Mouse (Mus musculus) olfactory bulb, adult 2 months (tissue): ENCODE data around the gene Utp14b. TPM values are rescaled to one million over a fixed set of nuclear protein-coding genes. Genes with fewer than 3 reads are reported as not detected.

Source experiments
- H3K27ac ChIP-seq: fragments of 200-500 bp; 2 replicates; pipeline ENCODE4 v1.5.1; 2012; ENCODE audit warnings: low read depth, low read length; ENCODE audit not compliant: insufficient read depth
- H3K4me1 ChIP-seq: fragments of 200-500 bp; 2 replicates; pipeline ENCODE4 v1.6.1; 2012; ENCODE audit warnings: low read length; ENCODE audit not compliant: control insufficient read depth, insufficient read depth
- H3K4me3 ChIP-seq: fragments of 200-500 bp; 2 replicates; pipeline ENCODE4 v1.5.1; 2012; ENCODE audit warnings: mild to moderate bottlenecking, low read depth, low read length, moderate library complexity; ENCODE audit not compliant: insufficient read depth
- CTCF ChIP-seq: fragments of 200-500 bp; IDR thresholded peaks from 2 replicates; pipeline ENCODE4 v1.5.1; 2012; ENCODE audit warnings: low read depth, mild to moderate bottlenecking, low read length, moderate library complexity; ENCODE audit not compliant: insufficient read depth
- POLR2A ChIP-seq: fragments of 200-500 bp; IDR thresholded peaks from 2 replicates; pipeline ENCODE4 v1.6.1; 2012; ENCODE audit warnings: mild to moderate bottlenecking, low read depth, low read length, moderate library complexity; ENCODE audit not compliant: insufficient read depth
- WGBS: fragments of 180-500 bp; shearing (Covaris S2); methylation state at CpG from one replicate; pipeline ENCODE4 v1.1.7; 2018; 5-methylcytosine and 5-hydroxymethylcytosine counted together
- polyA plus RNA-seq: library from polyadenylated mRNA; stranded (reverse); fragments of >200 nt; gene quantifications from 2 replicates; pipeline ENCODE4 v1.2.4, GENCODE M21; 2012; ENCODE audit warnings: low replicate concordance; ENCODE audit not compliant: missing spikeins, insufficient read depth, insufficient read length

Utp14b gene
- polyA plus RNA-seq, 1 experiment: not detected

- Histone ChIP-seq H3K27ac (no peak overlapping the region), H3K4me3 (no peak overlapping the region), H3K4me1 (0 out of 2 replicates have a peak, but pooled peaks cover 2% of the 10 kb centered on the region)
- no peak for TF ChIP-seq CTCF
- no peak for TF ChIP-seq POLR2A
- 85% methylated on average over 1 of the region's 1 CpGs for WGBS
Observed at GRCm38 (mm10) chr1:78666585-78666984, 8.7 kb downstream of the Utp14b start.

- no peak for TF ChIP-seq POLR2A
- TF ChIP-seq CTCF: no peak
Observed at GRCm38 (mm10) chr1:78682291-78682690, 24.5 kb downstream of the Utp14b start.

GRCm38 (mm10) chr1:78684128-78684527 is 26.3 kb downstream of the Utp14b start:
- WGBS: 72% methylated on average over 8 of the region's 8 CpGs
- 0 out of 2 replicates have a peak, but pooled peaks cover 7% of the 10 kb centered on the region for H3K4me1 ChIP-seq
- TF ChIP-seq POLR2A: no peak
- TF ChIP-seq CTCF: no peak
- no peak overlapping the region for H3K27ac ChIP-seq
- H3K4me3 ChIP-seq: no peak overlapping the region

More at GRCm38 (mm10) chr1:78682291-78682690, 24.5 kb downstream of the Utp14b start:
- 86% methylated on average over 3 of the region's 3 CpGs for WGBS
- no peak overlapping the region for H3K27ac ChIP-seq
- peaks cover 13% of the 10 kb centered on the region; the same call in 1 of the 2 replicates for H3K4me1 ChIP-seq
- no peak overlapping the region for H3K4me3 ChIP-seq

GRCm38 (mm10) chr1:78686872-78687271 is 29.0 kb downstream of the Utp14b start:
- Histone ChIP-seq H3K4me1 (0 out of 2 replicates have a peak, but pooled peaks cover 2% of the 10 kb centered on the region), H3K4me3 (no peak overlapping the region), H3K27ac (no peak overlapping the region)
- no peak for TF ChIP-seq CTCF
- no peak for TF ChIP-seq POLR2A

- 82% methylated on average over 7 of the region's 7 CpGs for WGBS
- Histone ChIP-seq H3K4me1 (0 out of 2 replicates have a peak, but pooled peaks cover 2% of the 10 kb centered on the region), H3K27ac (no peak overlapping the region), H3K4me3 (no peak overlapping the region)
- TF ChIP-seq POLR2A: no peak
Observed at GRCm38 (mm10) chr1:78688149-78688548, 30.3 kb downstream of the Utp14b start.

- Histone ChIP-seq H3K4me1 (peaks cover 2% of the 10 kb centered on the region; the same call in 1 of the 2 replicates), H3K4me3 (no peak overlapping the region), H3K27ac (no peak overlapping the region)
- TF ChIP-seq POLR2A: no peak
- no peak for TF ChIP-seq CTCF
- 92% methylated on average over 9 of the region's 9 CpGs for WGBS
Observed at GRCm38 (mm10) chr1:78694503-78695258, 36.8 kb downstream of the Utp14b start.

GRCm38 (mm10) chr1:78696305-78696704 is 38.5 kb downstream of the Utp14b start:
- 86% methylated on average over 2 of the region's 2 CpGs for WGBS
- no peak overlapping the region for H3K4me3 ChIP-seq
- peaks cover 2% of the 10 kb centered on the region; the same call in 1 of the 2 replicates for H3K4me1 ChIP-seq
- TF ChIP-seq CTCF (no peak), POLR2A (no peak)
- no peak overlapping the region for H3K27ac ChIP-seq

GRCm38 (mm10) chr1:78696903-78697302 is 39.1 kb downstream of the Utp14b start:
- 84% methylated on average over 5 of the region's 5 CpGs for WGBS
- Histone ChIP-seq H3K27ac (no peak overlapping the region), H3K4me3 (no peak overlapping the region), H3K4me1 (peaks cover 2% of the 10 kb centered on the region; the same call in 1 of the 2 replicates)
- TF ChIP-seq CTCF (no peak), POLR2A (no peak)

- H3K4me1 ChIP-seq: peaks cover 2% of the 10 kb centered on the region; the same call in 1 of the 2 replicates
- no peak for TF ChIP-seq CTCF
- no peak for TF ChIP-seq POLR2A
- H3K27ac ChIP-seq: no peak overlapping the region
- no peak overlapping the region for H3K4me3 ChIP-seq
- WGBS: 69% methylated on average over 6 of the region's 6 CpGs
Observed at GRCm38 (mm10) chr1:78698138-78698537, 40.3 kb downstream of the Utp14b start.

GRCm38 (mm10) chr1:78701740-78702139 is 43.9 kb downstream of the Utp14b start:
- Histone ChIP-seq H3K4me3 (no peak overlapping the region), H3K4me1 (peaks cover 2% of the 10 kb centered on the region; the same call in 1 of the 2 replicates), H3K27ac (no peak overlapping the region)
- TF ChIP-seq POLR2A: no peak
- TF ChIP-seq CTCF: no peak
- 83% methylated on average over 3 of the region's 3 CpGs for WGBS
